Mouse (Mus musculus): ENCODE data around the gene Nadk2.

GRCm38 (mm10) chr15:9110526-9111347 is 39.7 kb downstream of the Nadk2 start:
- TF ChIP-seq CTCF (IDR thresholded peaks at IDR 0.05; ENCODE audit: borderline replicate concordance, extremely low read depth, insufficient read depth, insufficient read length) (no peak), POLR2A (IDR thresholded peaks at IDR 0.05; ENCODE audit: borderline replicate concordance, extremely low read depth, insufficient read depth, insufficient read length, poor library complexity, severe bottlenecking) (no peak)
